Comparison of ENCODE assay signal across 8 mouse cellular contexts in genomic region chr2:170836862-170837261, GRCm38 (mm10).
DNase-seq lines count a peak whose midpoint lies in the region; ATAC-seq lines count a peak whose summit lies in the region.

No protein-coding gene starts in this region.

- DNase-seq in embryonic facial prominence, embryonic 14.5 days (ENCODE audit: low spot score) = peak; percentile 24
- no peak for DNase-seq in embryonic facial prominence, embryonic 10.5 days (ENCODE audit: low spot score)
- DNase-seq in cerebellum, adult 11-12 months = peak; percentile 71
- DNase-seq in natural killer cell, adult 2 months (ENCODE audit: low spot score in 2 of 2) = no peak
- DNase-seq in thymus, postnatal 25 days = no peak

- no peak overlapping the region for H3K4me3 ChIP-seq in embryonic facial prominence, embryonic 14.5 days (ENCODE audit: low read depth, low read length)
- H3K4me3 ChIP-seq in embryonic facial prominence, embryonic 10.5 days = no peak overlapping the region
- no peak overlapping the region for H3K4me3 ChIP-seq in heart, embryonic 15.5 days
- no peak overlapping the region for H3K4me3 ChIP-seq in midbrain, embryonic 12.5 days

- no peak overlapping the region for H3K27ac ChIP-seq in embryonic facial prominence, embryonic 14.5 days (replicated peaks; ENCODE audit: low read depth, low read length)
- no peak overlapping the region for H3K27ac ChIP-seq in embryonic facial prominence, embryonic 10.5 days (replicated peaks)
- 0 out of 2 replicates have a peak overlapping the region, but pooled peaks have one; percentile 5 for H3K27ac ChIP-seq in heart, embryonic 15.5 days
- H3K27ac ChIP-seq in midbrain, embryonic 12.5 days (replicated peaks) = peak overlapping the region; percentile 66; the same call in 1 of the 2 replicates

- 0 out of 2 replicates have a peak, but pooled peaks have one; percentile 22 for ATAC-seq in embryonic facial prominence, embryonic 14.5 days (ENCODE audit: low read depth)
- ATAC-seq in heart, embryonic 15.5 days (replicated peaks; ENCODE audit: insufficient number of reproducible peaks, insufficient read depth, low FRiP score, low read depth) = no peak; the same call in 1 of the 2 replicates
- peak; percentile 31; the same call in 1 of the 2 replicates for ATAC-seq in midbrain, embryonic 12.5 days (ENCODE audit: low FRiP score, low read depth)
- no peak for ATAC-seq in frontal cortex, adult (ENCODE audit: low TSS enrichment)

- no peak overlapping the region for H3K9ac ChIP-seq in embryonic facial prominence, embryonic 14.5 days (ENCODE audit: low read depth, low read length)
- no peak overlapping the region for H3K9ac ChIP-seq in heart, embryonic 15.5 days
- H3K9ac ChIP-seq in midbrain, embryonic 12.5 days (replicated peaks) = no peak overlapping the region

- H3K36me3 ChIP-seq in embryonic facial prominence, embryonic 14.5 days (ENCODE audit: control insufficient read depth, insufficient read depth, low read length) = no peaks in the 10 kb centered on the region
- H3K36me3 ChIP-seq in embryonic facial prominence, embryonic 10.5 days (replicated peaks) = no peaks in the 10 kb centered on the region
- no peaks in the 10 kb centered on the region for H3K36me3 ChIP-seq in heart, embryonic 15.5 days
- no peaks in the 10 kb centered on the region for H3K36me3 ChIP-seq in midbrain, embryonic 12.5 days

- 63% methylated on average over 10 of the region's 10 CpGs for WGBS in embryonic facial prominence, embryonic 14.5 days
- 75% methylated on average over 10 of the region's 10 CpGs for WGBS in embryonic facial prominence, embryonic 10.5 days
- 57% methylated on average over 10 of the region's 10 CpGs for WGBS in heart, embryonic 15.5 days
- WGBS in midbrain, embryonic 12.5 days = 38% methylated on average over 10 of the region's 10 CpGs

- no peaks in the 10 kb centered on the region for H3K27me3 ChIP-seq in embryonic facial prominence, embryonic 14.5 days (replicated peaks; ENCODE audit: control insufficient read depth, insufficient read depth, low read length)
- no peaks in the 10 kb centered on the region for H3K27me3 ChIP-seq in embryonic facial prominence, embryonic 10.5 days (replicated peaks; ENCODE audit: low read depth, poor library complexity, severe bottlenecking)
- no peaks in the 10 kb centered on the region for H3K27me3 ChIP-seq in heart, embryonic 15.5 days
- H3K27me3 ChIP-seq in midbrain, embryonic 12.5 days = no peaks in the 10 kb centered on the region

- no peak overlapping the region for H3K4me2 ChIP-seq in embryonic facial prominence, embryonic 14.5 days (ENCODE audit: low read depth, low read length)
- H3K4me2 ChIP-seq in heart, embryonic 15.5 days = 0 out of 2 replicates have a peak overlapping the region, but pooled peaks have one; percentile 3
- no peak overlapping the region for H3K4me2 ChIP-seq in midbrain, embryonic 12.5 days (replicated peaks)

- no peaks in the 10 kb centered on the region for H3K4me1 ChIP-seq in embryonic facial prominence, embryonic 14.5 days (ENCODE audit: control insufficient read depth, insufficient read depth, low read length)
- peaks cover 25% of the 10 kb centered on the region for H3K4me1 ChIP-seq in embryonic facial prominence, embryonic 10.5 days
- H3K4me1 ChIP-seq in heart, embryonic 15.5 days (replicated peaks) = peaks cover 18% of the 10 kb centered on the region
- peaks cover 27% of the 10 kb centered on the region for H3K4me1 ChIP-seq in midbrain, embryonic 12.5 days

- no peaks in the 10 kb centered on the region for H3K9me3 ChIP-seq in embryonic facial prominence, embryonic 14.5 days (ENCODE audit: control insufficient read depth, low read length)
- no peaks in the 10 kb centered on the region for H3K9me3 ChIP-seq in embryonic facial prominence, embryonic 10.5 days
- no peaks in the 10 kb centered on the region for H3K9me3 ChIP-seq in heart, embryonic 15.5 days (replicated peaks)
- H3K9me3 ChIP-seq in midbrain, embryonic 12.5 days = no peaks in the 10 kb centered on the region

Comparison
In these comparisons a context has a peak if more than half of its experiments do, and no peak if none do; other contexts are left out.
1. DNase-seq: peak in embryonic facial prominence, embryonic 14.5 days (single experiment) and cerebellum, adult 11-12 months (single experiment); none in embryonic facial prominence, embryonic 10.5 days (single experiment), natural killer cell, adult 2 months (0 of 2) and thymus, postnatal 25 days (single experiment).
2. ATAC-seq: peak in embryonic facial prominence, embryonic 14.5 days (single experiment) and midbrain, embryonic 12.5 days (single experiment); none in heart, embryonic 15.5 days (single experiment) and frontal cortex, adult (single experiment).
3. H3K27ac ChIP-seq: peak in heart, embryonic 15.5 days (single experiment) and midbrain, embryonic 12.5 days (single experiment); none in embryonic facial prominence, embryonic 14.5 days (single experiment) and embryonic facial prominence, embryonic 10.5 days (single experiment).